Mouse (Mus musculus) cerebellum, adult 2 months (tissue): ENCODE measurements around the gene Cntn2.

Experiments used
- CTCF ChIP-seq: fragments of 200-500 bp; IDR thresholded peaks from 2 replicates; pipeline ENCODE4 v1.5.1; 2011; ENCODE audit warnings: low read depth, mild to moderate bottlenecking, control low read depth, low read length, moderate library complexity, borderline replicate concordance; ENCODE audit not compliant: insufficient read depth
- POLR2A ChIP-seq: fragments of 200-500 bp; IDR thresholded peaks from 2 replicates; pipeline ENCODE4 v1.6.1; 2011; ENCODE audit warnings: low read length, control low read depth, borderline replicate concordance; ENCODE audit not compliant: insufficient read depth

DNA sequence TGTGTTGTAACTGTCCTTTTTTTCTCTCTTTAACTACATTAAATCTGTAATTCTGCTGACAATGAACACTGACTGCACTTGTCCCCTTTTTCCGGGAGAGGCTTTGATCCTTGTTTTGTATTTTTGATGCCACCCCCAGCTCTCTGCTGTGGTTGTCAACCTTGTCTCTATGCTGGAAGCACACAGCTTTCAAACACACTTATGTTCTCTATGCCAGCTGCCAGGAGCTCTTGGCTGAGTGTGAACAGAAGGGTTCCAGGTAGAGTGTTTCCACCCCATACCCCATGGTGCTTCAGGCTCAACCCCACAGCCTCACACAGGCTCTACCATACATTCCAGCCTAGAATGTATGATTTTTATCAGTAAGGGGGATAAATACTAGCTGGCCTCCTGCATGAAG lies 68.6 kb downstream of the Cntn2 start:
- no peak for TF ChIP-seq POLR2A
- TF ChIP-seq CTCF = no peak
